Mouse (Mus musculus): ENCODE results near the gene Fgfr2. TPM values are rescaled to one million over a fixed set of nuclear protein-coding genes. Genes with fewer than 3 reads are reported as not detected.

The Fgfr2 gene
- polyA plus RNA-seq, 3 experiments from 2014 or later: 0.27 TPM; not detected in 2

DNA sequence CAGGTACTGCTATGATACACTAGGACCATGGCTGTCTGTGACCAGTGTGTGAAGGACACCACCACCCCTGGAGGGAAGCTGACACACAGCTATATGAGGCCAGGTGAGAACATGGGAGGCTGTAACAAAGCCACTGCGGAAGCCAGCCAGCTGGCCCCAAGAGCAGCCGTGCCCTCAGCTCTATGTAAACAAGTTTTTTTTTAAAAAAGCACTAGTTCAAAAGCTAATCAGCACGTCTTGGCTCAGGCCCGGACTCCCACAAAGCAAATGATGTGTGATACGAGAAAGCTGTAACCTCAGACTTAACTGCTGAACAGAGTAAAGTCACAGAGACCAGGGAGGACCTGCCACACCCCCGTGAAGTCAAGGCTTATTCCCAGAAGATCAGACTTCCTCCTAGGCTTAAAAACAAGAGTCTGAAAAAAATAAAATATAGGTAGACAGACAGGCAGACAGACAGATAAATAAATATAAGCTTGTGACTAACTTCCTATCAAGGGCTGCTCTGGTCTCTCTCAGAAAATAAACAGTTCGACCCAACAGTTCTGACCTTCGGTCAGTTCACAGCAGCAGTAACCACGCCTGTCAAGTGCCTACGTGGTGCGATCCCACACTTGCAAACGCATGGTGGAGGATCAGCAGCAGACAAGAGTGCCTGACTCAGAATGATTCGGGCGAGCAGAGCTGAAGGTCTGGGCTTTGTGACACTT lies 836.4 kb downstream of the Fgfr2 start:
- ATAC-seq: no peak

DNA sequence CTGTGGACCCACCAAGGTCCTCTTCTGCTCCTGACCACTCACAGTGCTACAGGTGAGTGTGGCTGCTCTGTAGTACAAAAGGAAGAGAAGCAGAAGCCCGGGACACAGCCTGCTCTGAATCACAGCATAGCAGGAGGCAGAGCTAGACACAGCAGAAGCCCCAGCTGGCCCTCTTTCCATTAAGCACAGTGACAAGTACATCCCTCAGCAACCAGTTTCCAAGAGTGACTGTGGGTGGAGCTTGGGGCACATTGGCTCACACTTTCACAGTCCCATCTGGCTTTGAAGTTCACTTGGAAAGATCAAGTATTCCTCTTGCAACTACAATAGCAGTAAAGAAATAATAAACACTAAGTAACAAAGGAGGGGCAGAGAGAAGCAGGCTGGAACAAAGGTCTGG lies 838.4 kb downstream of the Fgfr2 start:
- no peak for ATAC-seq

DNA sequence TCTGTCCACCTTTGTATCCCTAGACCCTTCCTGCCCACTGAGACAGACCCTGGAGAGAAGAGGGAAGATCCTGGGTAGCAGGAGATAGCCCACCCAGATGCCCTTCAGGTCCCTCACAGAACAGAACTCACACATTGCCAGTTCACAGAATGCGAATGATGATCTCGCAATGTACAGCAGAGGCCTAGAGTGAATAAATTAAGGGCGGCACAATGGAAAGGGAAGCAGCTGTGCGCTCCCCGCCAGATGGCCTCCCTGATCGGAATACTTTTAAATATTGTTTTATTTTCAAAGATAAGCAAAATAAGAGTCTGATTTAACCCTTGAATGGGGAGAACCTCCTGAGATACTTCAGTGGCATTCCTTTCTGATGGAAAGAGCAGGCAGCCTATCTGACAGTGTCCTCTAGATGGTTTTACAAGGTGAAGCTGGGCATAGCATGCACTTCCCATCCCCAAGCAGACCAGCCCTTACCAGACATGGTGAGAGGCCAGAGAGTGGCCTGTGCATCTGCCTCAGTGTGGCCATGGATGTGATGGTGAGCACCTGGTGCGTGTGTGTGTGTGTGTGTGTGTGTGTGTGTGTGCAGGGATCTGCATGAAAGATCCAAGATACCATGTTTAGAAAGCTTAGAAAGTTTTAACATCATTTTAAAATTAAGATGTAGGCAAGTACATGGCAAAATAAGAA lies 839.0 kb downstream of the Fgfr2 start:
- ATAC-seq: no peak

DNA sequence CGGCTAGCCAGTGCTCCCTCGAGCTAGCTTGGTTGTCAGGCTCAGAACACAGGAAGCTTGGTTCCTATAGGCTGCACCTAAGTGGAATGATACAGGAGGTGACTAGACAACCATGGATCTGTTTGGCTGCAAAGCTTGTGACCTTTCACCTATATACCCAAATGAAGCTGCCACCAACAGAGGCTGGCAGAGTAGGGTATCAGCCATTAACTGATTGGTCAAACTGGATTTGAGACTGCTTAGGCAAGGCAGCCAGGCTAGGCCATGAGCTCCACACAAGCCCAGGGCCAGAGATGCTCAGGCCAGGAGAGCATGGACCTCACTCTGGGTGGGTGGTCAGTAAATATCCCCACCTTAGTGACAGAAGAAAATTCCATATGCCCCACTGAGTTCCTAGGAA lies 840.6 kb downstream of the Fgfr2 start:
- ATAC-seq: no peak

DNA sequence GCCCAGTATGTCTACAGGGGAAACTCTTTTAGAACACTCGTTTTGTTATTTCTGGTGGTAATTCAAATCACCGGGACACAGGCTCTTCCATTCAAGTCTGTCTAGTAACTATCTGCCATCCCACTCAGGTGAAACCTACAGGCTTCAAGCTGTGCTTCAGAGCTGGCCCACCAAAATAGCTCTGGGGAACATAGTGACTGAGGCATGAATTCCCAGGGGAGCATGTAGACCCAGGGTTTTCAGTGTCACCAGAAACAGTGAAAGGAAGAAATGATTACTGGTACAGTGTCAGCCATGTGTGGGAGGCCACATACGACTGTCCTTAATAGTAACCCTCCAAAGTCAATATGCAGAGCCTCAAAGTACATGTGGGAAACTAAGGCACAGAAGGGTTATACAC lies 841.0 kb downstream of the Fgfr2 start:
- no peak for ATAC-seq

DNA sequence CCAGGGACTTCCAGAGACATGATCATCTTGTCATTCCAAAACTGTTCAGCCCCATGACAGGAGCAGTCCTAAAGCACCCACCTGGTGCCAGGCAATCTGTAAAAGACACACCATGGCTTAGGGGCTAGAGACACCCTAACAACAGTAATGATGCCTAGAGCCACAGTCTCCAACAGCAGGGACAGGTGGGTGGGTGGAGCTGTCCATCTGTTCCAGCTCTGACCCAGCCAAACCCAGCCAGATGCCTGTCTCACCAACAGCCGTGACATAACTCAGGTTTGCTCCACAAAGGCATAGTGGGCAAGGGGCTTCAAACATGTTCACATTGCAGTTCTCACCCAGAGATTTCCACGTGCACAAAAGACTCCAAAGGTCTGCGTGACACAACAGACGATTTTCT lies 841.4 kb downstream of the Fgfr2 start:
- no peak for ATAC-seq

DNA sequence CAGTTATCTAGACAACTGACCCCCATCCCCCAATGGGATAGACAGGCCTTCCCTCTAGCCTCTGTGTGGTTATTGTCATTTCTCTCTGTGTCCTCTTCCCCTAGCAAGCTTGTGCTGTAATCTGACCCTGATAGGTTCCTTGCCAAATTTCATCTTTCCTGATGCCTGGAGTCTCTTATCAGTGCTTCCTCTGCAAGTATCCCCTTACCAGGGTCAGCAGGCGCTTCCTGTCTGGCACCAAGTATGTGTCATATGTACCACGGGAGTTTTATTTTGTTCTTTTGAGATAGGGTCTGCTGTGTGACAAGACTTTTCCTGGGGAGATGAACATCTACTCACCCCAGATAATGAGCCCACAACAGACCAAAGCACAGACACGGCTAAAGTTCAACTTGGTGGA lies 844.5 kb downstream of the Fgfr2 start:
- no peak for ATAC-seq

DNA sequence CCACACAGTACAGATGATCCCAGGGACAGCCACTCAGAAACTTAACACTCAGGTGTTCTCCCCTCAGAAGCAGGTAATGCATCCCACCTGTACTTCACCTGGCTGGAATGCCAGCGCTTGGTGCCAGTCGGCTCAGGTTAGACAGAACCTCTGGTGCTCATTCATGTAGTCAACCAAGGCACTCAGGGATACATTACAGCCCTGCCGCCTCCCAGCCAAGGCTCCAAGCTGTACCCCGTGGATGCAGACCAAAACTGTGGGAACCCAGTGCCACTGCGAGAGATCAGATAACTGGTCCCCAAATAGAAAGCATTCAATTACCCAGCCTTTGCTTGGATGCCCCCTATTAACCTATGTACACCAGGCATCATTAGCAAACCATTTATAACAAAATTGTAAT lies 846.9 kb downstream of the Fgfr2 start:
- no peak for ATAC-seq

DNA sequence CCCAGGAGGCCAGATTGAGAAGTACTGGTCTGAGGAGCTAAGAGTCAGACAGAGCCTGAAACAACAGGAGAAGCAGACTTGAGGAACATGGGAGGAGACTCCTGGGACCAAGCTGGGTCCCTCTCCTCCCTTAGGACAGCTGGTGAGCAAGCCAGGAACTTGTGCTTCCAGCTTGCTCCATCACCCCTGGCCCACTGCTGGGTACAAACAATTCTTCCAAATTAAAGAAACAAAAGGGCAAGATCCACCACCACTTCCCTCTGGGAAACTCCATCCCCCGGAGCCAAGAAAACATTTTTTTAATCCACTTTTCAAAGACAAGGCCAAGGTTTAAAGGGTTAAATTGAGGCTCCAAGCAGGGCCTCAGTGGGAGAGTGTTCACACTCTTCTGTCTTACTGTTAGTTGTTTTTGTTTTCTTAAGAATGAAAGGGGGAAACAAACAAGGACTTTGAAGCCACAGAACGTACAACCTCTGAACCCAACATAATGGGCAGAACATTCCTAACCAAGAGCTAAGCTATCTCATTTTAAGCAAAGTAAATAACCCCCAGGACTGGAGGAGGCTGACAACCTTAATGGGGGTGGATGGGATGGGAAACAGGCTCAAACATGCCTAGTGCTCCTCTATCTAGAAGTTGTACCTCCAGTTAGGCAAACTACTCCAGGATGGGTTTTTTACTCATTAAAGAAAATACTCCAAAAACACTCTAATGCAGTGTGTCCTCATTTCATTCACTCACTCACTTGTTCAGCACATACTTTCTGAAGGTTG lies 849.2 kb downstream of the Fgfr2 start:
- ATAC-seq: no peak

DNA sequence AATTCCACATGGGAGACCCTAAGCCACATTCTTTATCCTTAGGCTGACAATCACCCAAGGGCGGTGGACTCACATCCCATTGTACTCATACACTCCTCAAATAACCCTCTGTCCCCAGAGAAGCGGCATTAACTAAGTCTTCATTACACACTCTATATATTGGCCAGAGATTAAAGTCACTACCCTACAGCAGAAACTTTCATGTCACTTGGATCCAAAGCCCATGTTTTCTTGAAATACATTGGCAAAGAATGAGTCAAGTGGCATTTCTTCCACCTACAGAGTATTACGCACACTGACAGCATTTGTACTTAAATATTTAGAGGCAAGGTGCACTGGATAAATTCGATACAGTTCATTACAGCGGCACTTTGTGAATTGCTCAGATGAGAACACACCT lies 850.2 kb downstream of the Fgfr2 start:
- ATAC-seq: no peak

DNA sequence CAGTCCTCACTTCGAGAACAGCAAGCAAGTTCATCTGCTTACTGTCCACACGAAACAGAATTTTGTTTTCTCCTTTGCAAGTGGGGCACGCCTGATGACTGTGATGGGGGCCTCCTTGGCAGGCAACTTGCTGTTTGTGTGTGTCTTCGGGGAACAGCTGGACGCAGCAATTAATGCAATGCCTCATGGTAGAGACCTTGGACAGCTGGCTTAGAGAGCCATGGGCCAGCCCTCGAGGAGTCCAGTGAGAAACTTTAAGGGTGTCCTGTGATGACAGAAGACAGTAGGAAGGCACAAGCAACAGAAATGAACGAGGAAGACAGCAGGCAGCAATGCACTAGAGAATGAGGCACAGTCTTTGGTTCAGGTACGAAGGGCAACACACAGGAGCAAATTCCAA lies 852.8 kb downstream of the Fgfr2 start:
- ATAC-seq: no peak

DNA sequence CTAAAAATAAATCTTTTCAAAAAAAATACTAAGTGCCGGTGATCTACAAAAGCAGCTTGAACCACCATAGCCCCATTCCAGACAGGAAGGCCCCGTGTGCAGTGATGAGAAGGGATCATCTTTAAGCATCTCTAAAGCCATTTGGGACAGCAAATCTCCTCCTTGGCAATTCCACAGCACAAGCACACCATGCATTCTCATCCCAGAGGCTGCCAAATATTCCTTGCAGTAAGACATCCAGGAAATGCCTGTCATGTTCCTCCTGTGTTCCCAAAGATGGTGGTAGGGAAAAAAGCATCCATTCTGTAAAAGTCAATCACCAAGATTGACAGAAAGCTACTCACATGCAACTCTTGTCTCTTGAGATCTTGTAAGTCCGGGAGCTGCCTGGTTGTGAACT lies 853.5 kb downstream of the Fgfr2 start:
- ATAC-seq: no peak

DNA sequence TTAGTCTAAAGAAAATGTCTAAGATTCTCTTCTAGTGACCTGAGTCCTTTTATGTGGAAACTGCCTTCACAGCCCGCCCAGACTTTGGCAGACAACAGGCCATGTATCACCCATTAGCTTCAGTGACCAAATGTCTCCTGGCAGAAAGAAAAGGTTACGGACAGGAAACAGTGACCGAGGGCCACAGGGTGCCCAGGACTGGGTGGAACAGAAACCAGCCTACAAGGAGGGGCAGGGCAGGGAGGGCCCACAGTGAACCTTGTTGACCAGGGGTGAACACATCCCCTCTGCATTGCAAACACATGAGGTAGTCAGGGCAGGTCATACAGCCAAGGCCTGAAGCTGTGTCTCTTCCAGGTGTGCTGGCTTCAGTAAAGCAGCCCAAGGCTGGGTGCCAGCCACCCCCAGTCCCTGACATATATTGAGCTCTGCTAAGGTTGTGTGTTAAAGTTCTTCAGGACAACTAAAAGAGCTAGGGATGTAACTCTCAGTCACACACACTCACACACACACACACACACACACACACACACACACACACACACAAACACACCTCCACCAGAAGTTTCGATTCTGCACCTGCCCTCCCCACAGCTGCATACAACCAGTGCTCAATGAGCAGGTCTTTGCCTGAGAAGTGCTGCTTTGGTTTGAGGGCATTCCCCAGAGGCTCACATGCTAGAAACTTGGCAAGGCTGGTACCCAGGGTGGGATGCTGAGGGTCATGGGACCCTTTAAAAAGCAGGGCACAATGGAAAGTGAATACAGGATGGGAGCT lies 855.2 kb downstream of the Fgfr2 start:
- no peak for ATAC-seq

DNA sequence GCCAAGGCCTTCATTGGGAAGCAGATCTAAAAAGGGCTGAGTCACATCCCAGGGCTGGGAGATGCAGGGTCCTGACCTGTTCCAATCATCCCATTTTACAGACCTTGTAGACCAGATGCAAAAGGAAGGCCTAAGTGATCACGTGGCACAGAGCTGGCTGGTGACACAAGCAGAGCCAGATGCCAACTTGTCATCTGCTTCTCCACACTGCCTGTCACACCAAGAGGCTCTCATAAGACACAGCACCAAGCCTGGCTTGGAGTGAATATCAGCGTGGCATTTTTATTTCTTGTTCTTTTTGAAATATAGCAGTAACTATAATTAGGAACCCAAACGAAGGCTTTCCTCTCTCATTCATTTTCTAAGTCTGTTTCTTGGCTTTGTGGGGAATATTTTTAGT lies 858.4 kb downstream of the Fgfr2 start:
- no peak for ATAC-seq

DNA sequence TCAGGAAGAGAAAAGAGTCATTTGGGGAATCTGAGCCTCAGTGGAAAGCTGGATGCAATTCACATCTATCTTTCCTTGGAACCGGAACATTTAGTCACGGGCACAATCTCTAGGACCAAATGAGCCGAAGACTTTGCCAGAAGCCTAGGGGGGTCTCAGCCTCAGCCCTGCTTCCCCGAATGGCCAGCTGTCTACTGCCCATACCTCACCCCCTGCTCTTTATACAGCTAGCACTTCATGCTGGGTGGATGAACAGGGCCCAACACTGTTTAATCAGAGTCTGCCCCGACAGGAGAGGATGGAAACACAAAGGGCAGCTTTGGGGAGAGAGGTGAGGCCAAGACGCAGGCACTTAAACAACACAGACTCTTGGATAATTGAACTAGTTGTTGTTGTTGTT lies 860.0 kb downstream of the Fgfr2 start:
- no peak for ATAC-seq

DNA sequence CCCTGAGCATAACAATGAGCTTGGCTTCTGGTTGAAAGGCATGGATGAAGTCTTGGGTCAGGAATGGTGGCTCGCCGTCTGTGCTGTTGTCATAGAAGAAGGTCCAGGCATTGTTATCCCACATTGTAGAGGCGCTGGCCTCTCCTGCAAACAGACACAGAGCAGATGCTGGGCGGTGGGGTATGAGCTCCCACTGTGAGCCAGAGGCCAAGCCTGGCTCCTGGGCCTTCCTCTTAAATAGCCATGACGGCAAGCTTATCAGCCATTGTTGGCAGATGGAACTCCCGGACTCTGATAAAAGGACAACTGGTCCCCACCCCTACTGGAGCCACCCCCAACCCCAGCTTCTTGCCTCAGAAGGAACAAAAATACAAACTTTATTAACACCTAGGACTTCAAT lies 860.5 kb downstream of the Fgfr2 start:
- ATAC-seq: no peak

DNA sequence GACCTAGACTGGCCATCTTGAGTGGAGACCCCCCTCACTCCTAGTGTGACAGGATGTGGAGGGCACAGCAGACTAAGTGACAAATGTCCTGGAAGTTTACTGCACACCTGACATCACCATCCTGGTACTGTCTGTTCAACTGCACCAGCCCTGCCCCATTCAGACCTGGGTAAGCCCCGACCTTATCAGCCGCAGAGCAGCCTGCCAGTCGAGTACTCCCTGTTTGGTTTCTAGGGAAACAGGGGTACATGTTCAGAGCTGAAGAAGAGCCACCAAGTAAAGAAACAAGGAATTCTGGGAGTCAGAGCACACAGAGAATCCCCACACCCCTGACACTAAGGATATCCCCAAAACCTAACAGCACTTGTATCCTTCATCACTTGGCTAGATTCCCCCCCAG lies 861.3 kb downstream of the Fgfr2 start:
- no peak for ATAC-seq

DNA sequence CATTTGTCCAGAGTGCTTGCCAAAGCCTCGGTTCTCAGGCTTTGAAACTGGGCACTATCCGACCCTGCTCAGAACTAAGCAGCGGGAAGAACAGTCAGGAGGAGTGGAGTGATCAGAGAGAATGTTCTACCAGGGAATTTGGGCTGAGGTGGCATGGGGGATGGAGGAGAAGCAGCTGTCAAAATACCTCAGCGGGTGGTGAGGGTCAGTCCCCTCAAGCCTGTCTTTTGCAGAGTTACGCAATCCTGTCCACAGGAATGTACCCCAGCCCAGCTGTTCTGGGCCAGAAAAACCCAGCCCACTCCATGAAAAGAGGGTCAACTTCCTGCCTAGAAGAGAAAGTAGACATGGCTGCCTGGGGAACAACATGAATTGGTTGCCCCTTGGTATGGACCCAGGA lies 862.5 kb downstream of the Fgfr2 start:
- ATAC-seq: no peak

DNA sequence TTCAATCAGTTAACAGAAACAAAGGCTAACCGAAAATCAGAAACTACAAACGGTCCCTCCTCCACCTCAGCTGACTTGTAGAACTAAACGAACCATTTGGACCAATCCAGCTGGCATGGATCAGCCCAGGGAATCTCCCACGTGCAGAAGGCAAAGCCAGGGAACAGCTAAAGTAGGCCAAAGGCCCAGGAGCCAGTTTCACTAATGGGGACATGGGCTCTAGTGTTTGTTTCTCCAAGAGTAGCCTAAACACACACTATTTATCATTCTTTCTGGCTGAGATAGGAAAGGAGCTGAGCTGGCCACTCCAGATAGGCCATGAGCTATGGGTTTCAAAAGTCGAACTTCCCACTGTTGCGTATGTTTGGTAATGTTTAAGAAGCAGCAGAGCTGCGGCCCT lies 864.3 kb downstream of the Fgfr2 start:
- ATAC-seq: no peak

DNA sequence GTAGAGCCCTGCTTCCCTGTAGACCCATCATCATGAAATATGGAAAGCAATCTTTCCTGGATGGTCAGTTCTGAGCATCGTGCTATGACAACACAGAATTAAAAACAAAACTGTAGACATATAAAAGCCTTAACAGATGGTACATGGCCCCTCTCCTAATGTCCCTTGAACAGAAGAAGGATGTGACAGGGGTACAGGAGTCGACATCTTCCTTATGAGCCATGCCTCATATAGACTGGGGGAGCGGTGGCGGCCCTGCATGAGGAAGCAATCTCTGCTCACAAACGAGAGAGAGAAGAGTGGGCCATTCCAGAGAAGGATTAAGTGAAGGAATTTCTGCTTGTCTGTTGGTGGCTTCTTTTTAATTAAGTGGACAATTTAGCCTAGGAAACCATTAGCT lies 864.9 kb downstream of the Fgfr2 start:
- ATAC-seq: no peak

DNA sequence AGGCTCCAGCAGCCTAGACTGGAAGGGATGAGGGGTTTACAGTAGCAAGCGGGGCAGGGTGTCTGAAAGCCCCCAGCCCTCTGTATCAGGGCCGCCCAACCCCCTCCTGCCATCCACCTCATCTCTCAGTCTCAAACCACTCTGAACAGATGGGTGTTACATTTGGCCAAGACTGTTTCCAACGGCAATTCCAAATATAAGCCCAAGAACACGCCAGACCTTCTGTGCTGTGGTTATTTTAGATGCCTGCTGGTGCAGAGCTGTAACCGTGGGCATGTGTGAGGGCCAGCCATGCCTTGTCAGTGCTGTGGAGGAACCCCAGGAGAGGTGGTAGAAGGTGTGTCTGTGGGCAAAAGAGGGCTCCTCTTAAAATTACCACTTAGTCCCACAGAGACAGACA lies 869.6 kb downstream of the Fgfr2 start:
- no peak for ATAC-seq

DNA sequence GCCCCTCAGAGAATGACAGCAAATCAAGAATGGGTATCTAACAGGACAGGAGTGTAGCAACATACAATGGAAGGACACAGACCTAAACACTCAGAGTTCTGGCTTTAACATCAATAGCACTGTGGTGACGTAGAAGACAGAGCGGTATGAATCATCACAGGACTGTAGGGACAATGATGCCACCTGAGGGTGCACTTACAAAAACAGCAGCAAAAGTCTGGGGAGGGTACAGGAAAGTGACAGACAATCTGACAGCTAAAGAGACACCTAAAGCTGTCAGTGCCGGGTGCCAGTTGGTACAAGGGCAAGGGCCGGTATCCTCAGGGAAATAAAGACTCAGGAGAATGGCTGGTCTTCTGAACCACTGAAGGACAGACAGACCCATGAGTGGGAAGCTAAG lies 870.1 kb downstream of the Fgfr2 start:
- no peak for ATAC-seq

DNA sequence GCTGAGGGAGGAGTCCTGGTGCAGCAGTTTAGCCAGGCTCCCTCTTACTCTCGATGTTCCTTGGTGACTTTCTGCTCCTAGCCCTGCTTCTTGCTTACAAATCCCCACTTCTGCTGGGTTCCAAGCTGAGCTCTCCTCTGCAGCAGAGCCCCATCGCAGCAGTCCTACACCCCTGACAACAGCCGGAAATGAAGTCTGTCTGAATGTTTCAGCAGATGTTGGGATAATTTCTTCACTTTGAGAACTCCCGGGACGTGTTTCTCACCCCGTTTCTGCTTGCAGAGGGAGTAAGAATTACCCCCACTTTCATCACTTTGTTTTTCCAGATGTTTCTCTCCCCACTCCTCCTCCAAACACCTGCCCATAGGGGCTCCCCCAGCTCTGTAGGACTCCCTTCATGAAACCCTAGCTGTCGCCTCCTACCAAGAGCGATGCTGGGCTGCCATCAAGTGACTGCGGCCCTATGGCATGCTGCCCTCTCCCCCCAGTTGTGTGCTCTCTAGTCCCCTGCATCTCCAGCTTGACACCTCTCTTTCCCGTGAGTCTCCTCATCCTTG lies 873.5 kb downstream of the Fgfr2 start:
- no peak for ATAC-seq

Data from inflammation-experienced regulatory T-cells, adult 6 months (primary cell).